Mouse (Mus musculus) heart, postnatal 4 days (tissue): ENCODE measurements around the gene Cbr3. TPM values are rescaled to one million over a fixed set of nuclear protein-coding genes. Genes with fewer than 3 reads are reported as not detected.

ENCODE experiments used
- DNase-seq: peaks from one replicate; pipeline ENCODE4 v3.0.0; 2021
- total RNA-seq, 2 experiments: library from RNA; stranded (reverse); gene quantifications; 2 replicates each; pipeline ENCODE4 v1.2.3; 2021

Cbr3 gene
- total RNA-seq, 2 experiments from 2014 or later: 2.2 to 2.5 TPM

- no peak for DNase-seq
Observed at GRCm38 (mm10) chr16:93712189-93712885, 29.3 kb downstream of the Cbr3 start.

- DNase-seq: no peak
Observed at GRCm38 (mm10) chr16:93712966-93713365, 30.0 kb downstream of the Cbr3 start.

GRCm38 (mm10) chr16:93714426-93714825, 31.4 kb downstream of the Cbr3 start:
- no peak for DNase-seq

GRCm38 (mm10) chr16:93715826-93716225, 32.8 kb downstream of the Cbr3 start:
- no peak for DNase-seq

- DNase-seq: peak; percentile 90
Observed at GRCm38 (mm10) chr16:93717299-93717703, 34.3 kb downstream of the Cbr3 start.

- no peak for DNase-seq
Observed at GRCm38 (mm10) chr16:93721771-93722170, 38.8 kb downstream of the Cbr3 start.

- no peak for DNase-seq
Observed at GRCm38 (mm10) chr16:93722476-93722875, 39.5 kb downstream of the Cbr3 start.

GRCm38 (mm10) chr16:93725417-93726144, 42.6 kb downstream of the Cbr3 start:
- DNase-seq: no peak

- no peak for DNase-seq
Observed at GRCm38 (mm10) chr16:93726186-93726585, 43.2 kb downstream of the Cbr3 start.

- no peak for DNase-seq
Observed at GRCm38 (mm10) chr16:93728676-93729075, 45.7 kb downstream of the Cbr3 start.

- no peak for DNase-seq
Observed at GRCm38 (mm10) chr16:93729801-93730721, 47.0 kb downstream of the Cbr3 start.

GRCm38 (mm10) chr16:93731310-93731709, 48.3 kb downstream of the Cbr3 start:
- DNase-seq: no peak

GRCm38 (mm10) chr16:93732875-93733569, 50.0 kb downstream of the Cbr3 start:
- DNase-seq: no peak

- no peak for DNase-seq
Observed at GRCm38 (mm10) chr16:93739251-93739650, 56.2 kb downstream of the Cbr3 start.

Other genes with a start within 250 kb of the Cbr3 start
- 1 to 10 TPM; 2.0 to 2.3 TPM for gene Setd4, start 79.2 kb upstream of the Cbr3 start, total RNA-seq
- gene Cbr1, start 77.4 kb upstream of the Cbr3 start, total RNA-seq: 10 to 100 TPM; 25.9 to 26.2 TPM
- gene Gm5678, start 55.1 kb upstream of the Cbr3 start, total RNA-seq: 1 to 10 TPM in 1 of 2 experiments, under 1 TPM in 1; 0.62 to 1.5 TPM
- gene Dop1b, start 28.7 kb downstream of the Cbr3 start, total RNA-seq: 10 to 100 TPM; 15.0 to 18.3 TPM
- gene Morc3, start 148.9 kb downstream of the Cbr3 start, total RNA-seq: 10 to 100 TPM; 23.7 to 26.5 TPM
- gene Chaf1b, start 200.7 kb downstream of the Cbr3 start, total RNA-seq: 10 to 100 TPM; 22.8 to 25.2 TPM